Mouse (Mus musculus) layer of hippocampus, postnatal 14 days (tissue): ENCODE results near the gene Prap1. TPM values are rescaled to one million over a fixed set of nuclear protein-coding genes. Genes with fewer than 3 reads are reported as not detected.

Source experiments
- DNase-seq, 2 experiments: peaks; one replicate each; pipeline ENCODE4 v3.0.0; 2021 to 2022; ENCODE audit warnings: low spot score in 2 of 2, mixed read lengths in 1 of 2
- total RNA-seq, 2 experiments: library from RNA; stranded (reverse); gene quantifications; 2 replicates each; pipeline ENCODE4 v1.2.3; 2021

The Prap1 gene
- total RNA-seq, 2 experiments from 2014 or later, result not detected

- peak; percentile 38 to 48 for DNase-seq
Observed at GRCm38 (mm10) chr7:140081408-140082241, 11.6 kb upstream of the Prap1 start.

DNA sequence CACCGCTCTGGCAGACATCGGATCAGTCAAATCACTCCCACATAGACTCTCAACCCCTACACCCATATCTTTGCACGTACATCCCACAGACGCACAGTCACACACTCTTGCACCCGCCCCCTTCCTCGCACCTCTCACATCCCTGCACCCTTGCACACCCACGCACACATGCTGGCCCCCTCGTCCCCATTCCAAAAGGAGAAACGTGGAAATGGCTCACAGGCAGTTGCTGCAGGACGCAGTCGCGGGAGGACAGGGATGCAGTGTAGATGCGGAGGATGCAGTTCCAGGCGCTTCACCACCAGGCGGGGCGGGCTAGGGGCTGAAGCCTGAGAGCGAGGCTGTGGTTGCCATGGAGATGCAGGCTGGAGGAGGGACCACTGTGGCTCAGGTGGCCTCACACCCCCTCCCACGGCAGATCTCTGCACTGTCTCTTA lies 10.9 kb upstream of the Prap1 start, which contains the start of gene Caly:
TSS of gene Caly (minus strand) at position 307 of the 437 bp plus-strand sequence.
- peak; percentile 85 to 91 for DNase-seq

DNA sequence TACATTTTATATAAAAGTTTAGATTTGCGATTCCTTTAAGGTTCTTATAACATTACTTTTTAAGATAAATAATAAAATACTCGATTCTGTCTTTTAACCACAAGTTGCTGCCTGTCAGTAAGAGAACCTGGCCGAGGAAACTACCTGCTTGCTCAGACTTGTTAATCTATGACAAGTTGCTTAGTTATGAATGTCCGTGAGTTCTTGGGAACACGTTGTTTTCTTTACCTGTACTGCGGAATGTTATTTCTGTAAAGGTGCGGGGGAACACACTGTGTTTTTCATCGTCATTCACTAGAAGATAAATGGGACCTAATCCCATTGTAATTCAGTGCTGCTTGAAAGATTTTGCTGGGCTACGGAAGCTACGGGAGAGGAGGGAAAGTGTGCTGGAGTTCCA lies 2.6 kb upstream of the Prap1 start:
- no peak for DNase-seq

DNA sequence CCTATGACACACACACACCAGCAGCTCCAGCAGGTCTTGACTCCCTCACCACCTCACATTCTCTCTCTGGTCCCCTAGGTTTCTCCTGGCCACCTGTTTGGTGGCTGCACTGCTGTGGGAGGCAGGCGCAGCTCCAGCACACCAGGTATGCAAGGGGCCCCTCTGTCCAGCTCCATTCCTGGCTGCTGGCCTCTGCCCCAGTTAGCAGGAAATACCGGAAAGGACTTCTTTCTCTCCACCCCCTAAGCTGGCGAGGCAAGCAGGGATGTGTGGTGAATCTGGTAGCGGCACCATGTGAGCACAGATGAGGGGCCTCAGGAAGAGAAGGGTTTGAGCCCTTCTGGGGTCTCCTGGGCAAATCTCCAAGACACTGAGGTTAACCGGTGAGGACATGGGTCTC lies 1.8 kb downstream of the Prap1 start:
- DNase-seq, result no peak

GRCm38 (mm10) chr7:140095556-140095955 lies 2.4 kb downstream of the Prap1 start:
- no peak for DNase-seq

DNA sequence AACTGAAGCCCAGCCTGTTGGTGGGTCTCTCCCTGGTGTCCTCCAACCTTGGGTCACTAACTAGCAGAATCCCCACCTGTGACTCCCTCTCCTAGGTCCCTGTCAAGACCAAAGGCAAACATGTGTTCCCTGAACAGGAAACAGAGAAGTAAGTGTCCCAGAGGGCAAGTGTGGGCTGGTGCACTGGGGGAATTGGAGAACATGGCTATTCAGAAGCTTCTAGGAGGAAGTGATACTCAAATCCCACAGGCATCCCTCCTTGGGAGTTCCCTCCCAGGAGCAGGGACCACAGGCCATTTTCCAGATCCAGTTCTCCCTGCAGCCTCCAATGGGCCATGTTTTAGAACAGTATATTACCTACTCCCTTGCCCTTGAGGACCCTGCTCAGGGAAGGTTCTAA lies 2.9 kb downstream of the Prap1 start:
- DNase-seq, result no peak

GRCm38 (mm10) chr7:140098466-140098865 lies 5.3 kb downstream of the Prap1 start:
- DNase-seq, result no peak

DNA sequence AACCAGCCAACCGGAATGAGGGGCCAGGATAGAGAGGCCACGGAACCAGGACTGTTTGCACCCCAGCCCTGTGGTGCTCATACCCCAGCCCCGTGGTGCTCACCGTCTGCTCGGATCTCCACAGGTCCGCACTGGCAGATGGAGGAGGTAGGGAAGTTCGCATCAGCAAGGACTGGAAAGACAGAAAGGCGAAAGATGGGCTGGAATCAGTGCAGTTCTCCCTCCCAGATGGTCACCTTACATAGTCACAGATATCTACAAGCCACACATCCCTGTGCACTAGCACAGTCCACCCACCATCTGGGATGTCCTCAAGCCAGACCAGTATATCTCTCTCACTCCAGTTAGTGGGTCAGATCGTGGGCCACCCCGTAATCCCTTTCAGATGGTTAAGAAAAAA lies 8.3 kb downstream of the Prap1 start:
- DNase-seq, result no peak

- peak; percentile 78 to 80 for DNase-seq
Observed at GRCm38 (mm10) chr7:140101993-140102860, 9.0 kb downstream of the Prap1 start, which contains the start of gene Fuom. Gene Fuom (minus strand): TSS chr7:140102441.

GRCm38 (mm10) chr7:140104009-140104408 lies 10.8 kb downstream of the Prap1 start:
- DNase-seq, result no peak

- no peak for DNase-seq
Observed at GRCm38 (mm10) chr7:140111943-140112342, 18.7 kb downstream of the Prap1 start.

- DNase-seq, result peak; percentile 26 to 70
Observed at GRCm38 (mm10) chr7:140115583-140116328, 22.6 kb downstream of the Prap1 start, which contains the start of gene Paox. Gene Paox (plus strand): TSS chr7:140115799.

DNA sequence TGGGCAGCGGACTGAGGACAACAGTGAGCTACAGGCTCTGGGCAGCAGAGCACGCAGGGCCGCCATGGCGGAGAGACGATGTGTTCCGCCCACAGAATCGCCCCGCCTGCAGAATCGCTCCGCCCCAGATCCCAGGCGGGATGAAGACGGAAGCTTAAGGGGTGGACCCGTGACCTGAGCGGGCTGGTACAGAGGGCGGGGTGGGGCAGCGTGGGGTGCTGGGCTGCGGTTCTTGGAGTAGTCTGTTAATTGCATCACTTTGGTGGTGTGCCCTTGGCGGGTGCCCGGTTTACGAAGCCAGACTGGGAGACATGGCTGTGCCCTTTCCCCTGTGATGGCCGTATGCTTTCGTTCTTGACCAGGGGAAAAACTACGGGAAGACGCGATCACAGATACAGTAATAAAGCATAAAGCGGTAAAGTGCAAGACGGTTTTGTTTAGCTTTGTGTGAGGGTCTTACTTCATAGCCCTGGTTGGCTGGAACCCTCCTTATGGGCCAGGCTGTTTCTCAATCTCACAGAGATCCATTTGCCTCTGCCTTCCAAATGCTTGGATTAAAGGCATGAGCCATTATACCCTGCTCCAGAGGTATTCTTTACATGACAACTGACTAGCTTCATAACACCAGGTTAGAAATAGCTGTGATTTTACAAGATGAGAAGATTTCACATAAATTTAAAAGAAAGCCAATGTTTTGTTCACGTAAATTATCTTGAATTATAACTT lies 23.3 kb downstream of the Prap1 start, which contains the start of gene Echs1:
TSS of gene Echs1 (minus strand) at position 148 of the 726 bp plus-strand sequence.
- peak; percentile 81 to 88 for DNase-seq

DNA sequence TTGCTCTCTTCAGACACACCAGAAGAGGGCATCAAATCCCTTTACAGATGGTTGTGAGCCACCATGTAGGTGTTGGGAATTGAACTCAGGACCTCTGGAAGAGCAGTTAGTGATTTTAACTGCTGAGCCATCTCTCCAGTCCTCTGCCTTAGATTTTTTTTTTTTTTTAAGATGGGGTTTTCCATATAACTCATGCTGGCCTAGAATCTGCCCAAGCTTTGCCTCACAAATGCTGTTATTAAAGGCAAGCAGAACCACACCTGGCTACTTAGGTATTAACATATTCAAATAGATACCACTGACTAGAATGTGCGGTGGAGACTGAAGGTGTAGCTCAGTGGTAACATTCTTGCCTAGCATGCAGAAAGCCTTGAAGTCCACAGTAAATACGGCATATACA lies 27.3 kb downstream of the Prap1 start:
- DNase-seq, result no peak

DNA sequence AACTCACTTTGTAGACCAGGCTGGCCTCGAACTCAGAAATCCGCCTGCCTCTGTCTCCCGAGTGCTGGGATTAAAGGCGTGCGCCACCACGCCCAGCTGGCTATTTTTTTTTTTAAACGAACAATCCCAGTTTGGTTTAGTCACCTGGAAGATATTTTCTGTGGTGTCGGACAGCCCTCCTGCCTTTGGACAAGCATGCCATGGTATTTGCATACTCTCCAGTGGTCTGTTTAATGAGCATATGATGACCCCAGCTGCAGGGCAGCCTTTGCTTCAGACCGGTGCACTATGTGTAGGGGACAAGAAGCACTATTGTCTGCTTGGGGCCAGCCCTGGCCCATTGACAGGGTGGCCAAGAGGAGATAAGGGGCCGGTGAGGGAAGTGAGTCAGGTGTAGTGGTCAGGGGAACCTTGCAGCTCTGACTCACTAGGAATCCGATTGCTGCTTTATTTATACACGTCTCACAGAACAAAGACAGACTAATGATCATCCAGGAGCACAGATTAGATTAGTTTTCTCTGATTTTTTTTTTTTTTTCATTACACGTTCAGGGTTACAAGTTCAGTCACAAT lies 28.2 kb downstream of the Prap1 start:
- no peak for DNase-seq

GRCm38 (mm10) chr7:140122765-140123164 lies 29.6 kb downstream of the Prap1 start:
- DNase-seq, result no peak

DNA sequence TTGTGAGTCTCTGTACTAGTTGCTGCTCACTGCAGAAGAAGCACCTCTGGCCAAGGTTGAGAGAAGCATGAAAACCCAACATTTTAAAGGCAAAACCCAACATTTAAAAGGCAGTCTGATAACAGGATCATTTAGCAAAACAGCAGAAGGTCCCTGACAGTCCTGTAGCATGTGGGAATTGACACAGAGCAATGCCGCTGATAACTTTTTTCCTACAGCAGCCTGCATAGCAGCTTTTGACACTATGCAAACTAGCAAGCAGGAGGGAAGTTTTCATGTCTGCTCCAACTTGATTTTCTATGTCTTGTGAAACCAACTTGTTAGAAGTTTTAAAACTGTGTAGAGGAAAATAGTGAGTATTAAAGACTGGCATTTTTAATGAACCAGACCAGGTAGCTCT lies 31.2 kb downstream of the Prap1 start:
- no peak for DNase-seq

DNA sequence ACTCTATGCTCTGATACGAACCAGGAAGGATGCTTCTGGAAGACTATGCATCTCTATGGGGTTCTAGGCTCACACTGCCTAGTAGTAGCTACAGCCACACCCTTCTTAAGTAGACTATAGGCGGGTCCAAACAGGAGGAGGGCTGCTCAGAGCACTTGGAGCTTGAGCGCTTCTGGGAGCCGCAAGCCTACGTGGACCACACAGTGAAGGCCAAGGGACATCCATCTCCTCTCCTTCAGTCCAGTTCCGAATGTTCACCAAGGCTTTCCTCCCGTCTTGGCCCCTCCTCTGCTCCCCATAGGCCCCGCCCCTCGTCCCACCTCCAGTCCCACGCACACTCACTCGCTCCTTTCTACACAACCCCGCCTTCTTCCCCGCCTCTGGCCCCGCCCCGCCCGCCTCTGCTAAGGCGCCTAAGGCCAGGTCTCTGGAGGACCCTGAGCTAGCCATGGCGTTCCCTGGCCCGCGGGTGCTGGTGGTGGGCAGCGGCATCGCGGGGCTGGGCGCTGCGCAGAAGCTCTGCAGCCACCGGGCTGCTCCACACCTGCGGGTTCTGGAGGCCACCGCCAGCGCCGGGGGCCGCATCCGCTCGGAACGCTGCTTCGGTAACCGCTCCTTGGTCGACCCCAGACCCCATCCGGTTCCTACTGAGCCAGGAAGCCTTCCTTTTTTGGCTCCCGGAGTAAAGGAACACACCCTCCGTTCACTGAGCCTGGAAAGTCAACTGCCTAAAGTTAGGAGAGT lies 32.3 kb downstream of the Prap1 start:
- peak; percentile 75 to 88 for DNase-seq

GRCm38 (mm10) chr7:140126022-140126350 lies 32.8 kb downstream of the Prap1 start:
- DNase-seq, result no peak
